Mouse (Mus musculus): ENCODE data around the gene Vmn1r18.

GRCm38 (mm10) chr6:57363627-57364026, 32.0 kb downstream of the Vmn1r18 start, which contains the start of gene Vmn1r17:
- TF ChIP-seq CTCF (IDR thresholded peaks at IDR 0.05; ENCODE audit: low read depth) (no peak), EP300 (IDR thresholded peaks at IDR 0.05; ENCODE audit: low read depth) (no peak)

Data from liver, embryonic 14.5 days (tissue).